Mouse (Mus musculus) heart, embryonic 16.5 days (tissue): ENCODE results near the gene Traf2. TPM values are rescaled to one million over a fixed set of nuclear protein-coding genes. Genes with fewer than 3 reads are reported as not detected.

Experiments used
- ATAC-seq: fragments of 200-750 bp; cut with Nextera tagmentation; replicated peaks from 2 replicates; pipeline ENCODE4 v1.8.0; 2017; ENCODE audit warnings: moderate number of reproducible peaks; ENCODE audit not compliant: insufficient read depth, low FRiP score; ENCODE audit errors: extremely low read depth
- H3K27ac ChIP-seq: fragments of 300-500 bp; sonication (generic); 2 replicates; pipeline ENCODE4 v1.5.1; 2014; ENCODE audit warnings: mild to moderate bottlenecking, low read length, control low read depth, moderate library complexity
- H3K27me3 ChIP-seq: fragments of 300-500 bp; sonication (generic); 2 replicates; pipeline ENCODE4 v1.6.1; 2014; ENCODE audit warnings: low read length, mixed read lengths; ENCODE audit not compliant: control insufficient read depth, insufficient read depth
- H3K36me3 ChIP-seq: fragments of 300-500 bp; sonication (generic); 2 replicates; pipeline ENCODE4 v1.6.1; 2014; ENCODE audit not compliant: control insufficient read depth, insufficient read depth
- H3K4me1 ChIP-seq: fragments of 300-500 bp; sonication (generic); 2 replicates; pipeline ENCODE4 v1.6.1; 2014; ENCODE audit warnings: low read length, mixed read lengths; ENCODE audit not compliant: control insufficient read depth, insufficient read depth
- H3K4me2 ChIP-seq: fragments of 300-500 bp; sonication (generic); 2 replicates; pipeline ENCODE4 v1.6.1; 2014; ENCODE audit warnings: low read depth, mild to moderate bottlenecking, control low read depth, low read length
- H3K4me3 ChIP-seq: fragments of 300-500 bp; sonication (generic); 2 replicates; pipeline ENCODE4 v1.5.1; 2014; ENCODE audit warnings: mild to moderate bottlenecking, control low read depth, low read length
- H3K9ac ChIP-seq: fragments of 300-500 bp; sonication (generic); 2 replicates; pipeline ENCODE4 v1.6.1; 2014; ENCODE audit warnings: low read length, control low read depth
- H3K9me3 ChIP-seq: fragments of 300-500 bp; sonication (generic); replicated peaks from 2 replicates; pipeline ENCODE4 v1.6.1; 2016; ENCODE audit warnings: low read length; ENCODE audit not compliant: control insufficient read depth
- WGBS: fragments of 180-500 bp; shearing (Covaris S2); extraction: QIAGEN DNeasy Blood & Tissue Kit; methylation state at CpG from one replicate; pipeline ENCODE4 v1.1.7; 2014; 5-methylcytosine and 5-hydroxymethylcytosine counted together
- polyA plus RNA-seq: library from polyadenylated mRNA; unstranded; fragments of >200 nt; fragmentation: Nextera tagmentation; extraction: Ambion mirVana; gene quantifications from 2 replicates; pipeline ENCODE4 v1.2.1, GENCODE M21; 2015

The Traf2 gene
- polyA plus RNA-seq, 1 experiment from 2014 or later: 27.3 TPM

- WGBS: 70% methylated on average over 5 of the region's 5 CpGs
- Histone ChIP-seq H3K4me2 (no peak overlapping the region), H3K9me3 (no peaks in the 10 kb centered on the region), H3K36me3 (no peaks in the 10 kb centered on the region), H3K27ac (no peak overlapping the region), H3K4me1 (no peaks in the 10 kb centered on the region), H3K4me3 (no peak overlapping the region), H3K27me3 (peaks cover 2% of the 10 kb centered on the region; the same call in 1 of the 2 replicates), H3K9ac (no peak overlapping the region)
- ATAC-seq: no peak
These were observed 53.8 kb downstream of the Traf2 start for GRCm38 (mm10) chr2:25492988-25493387.

GRCm38 (mm10) chr2:25488671-25489068 lies 58.1 kb downstream of the Traf2 start:
- no peak for ATAC-seq
- H3K4me3 ChIP-seq: no peak overlapping the region
- no peak overlapping the region for H3K9ac ChIP-seq
- no peak overlapping the region for H3K27ac ChIP-seq
- H3K4me1 ChIP-seq: no peaks in the 10 kb centered on the region
- no peak overlapping the region for H3K4me2 ChIP-seq
- 61% methylated on average over 7 of the region's 7 CpGs for WGBS
- H3K36me3 ChIP-seq: no peaks in the 10 kb centered on the region
- H3K27me3 ChIP-seq: peaks cover 2% of the 10 kb centered on the region; the same call in 1 of the 2 replicates
- no peaks in the 10 kb centered on the region for H3K9me3 ChIP-seq

DNA sequence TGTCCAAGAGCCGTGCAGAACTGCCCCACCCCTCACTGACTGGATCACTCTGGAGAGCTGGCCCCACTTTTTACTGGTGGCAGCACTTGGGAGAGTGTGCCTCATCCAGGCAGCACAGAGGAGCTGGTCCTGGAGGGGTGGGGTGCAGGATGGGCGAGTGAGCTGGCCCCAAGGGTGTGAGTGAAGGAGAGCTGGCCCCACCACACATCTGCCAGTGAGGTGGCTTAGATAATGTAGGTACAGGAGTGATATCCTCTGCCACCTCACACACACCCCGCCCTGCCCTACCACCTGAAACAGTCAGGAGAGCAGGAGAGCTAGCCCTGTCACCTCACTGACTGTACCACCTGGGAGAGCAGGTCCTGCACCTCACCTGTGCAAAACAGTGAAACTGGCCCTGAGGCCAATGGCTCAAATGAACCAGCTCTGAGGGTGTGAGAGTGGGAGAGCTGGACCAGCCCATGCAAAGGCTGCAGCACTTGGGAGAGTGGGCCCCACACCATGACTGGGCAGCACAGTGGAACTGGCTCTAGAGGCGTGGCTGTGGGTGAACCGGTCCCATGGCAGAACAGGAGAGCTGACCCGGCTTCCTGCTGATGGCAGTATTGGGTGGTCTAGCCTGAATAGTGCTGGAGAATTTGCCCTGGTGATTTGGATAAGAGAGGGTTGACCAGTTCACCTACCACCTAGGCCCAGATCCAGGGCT lies 58.6 kb downstream of the Traf2 start:
- Histone ChIP-seq H3K36me3 (no peaks in the 10 kb centered on the region), H3K9me3 (no peaks in the 10 kb centered on the region), H3K4me1 (no peaks in the 10 kb centered on the region), H3K9ac (no peak overlapping the region), H3K27ac (no peak overlapping the region), H3K4me2 (no peak overlapping the region), H3K27me3 (peaks cover 2% of the 10 kb centered on the region; the same call in 1 of the 2 replicates), H3K4me3 (no peak overlapping the region)
- no peak for ATAC-seq
- 67% methylated on average over 6 of the region's 6 CpGs for WGBS

GRCm38 (mm10) chr2:25484901-25485647 lies 61.7 kb downstream of the Traf2 start:
- Histone ChIP-seq H3K36me3 (no peaks in the 10 kb centered on the region), H3K4me1 (no peaks in the 10 kb centered on the region), H3K9me3 (no peaks in the 10 kb centered on the region), H3K27ac (no peak overlapping the region), H3K4me3 (no peak overlapping the region), H3K27me3 (peaks cover 5% of the 10 kb centered on the region; the same call in 1 of the 2 replicates), H3K4me2 (no peak overlapping the region), H3K9ac (no peak overlapping the region)
- 58% methylated on average over 11 of the region's 11 CpGs for WGBS
- no peak for ATAC-seq

GRCm38 (mm10) chr2:25482969-25483368 lies 63.8 kb downstream of the Traf2 start:
- Histone ChIP-seq H3K36me3 (no peaks in the 10 kb centered on the region), H3K27ac (no peak overlapping the region), H3K27me3 (0 out of 2 replicates have a peak, but pooled peaks cover 2% of the 10 kb centered on the region), H3K4me2 (no peak overlapping the region), H3K4me3 (no peak overlapping the region), H3K4me1 (no peaks in the 10 kb centered on the region), H3K9ac (no peak overlapping the region), H3K9me3 (no peaks in the 10 kb centered on the region)
- ATAC-seq: no peak
- WGBS: 18% methylated on average over 7 of the region's 7 CpGs

DNA sequence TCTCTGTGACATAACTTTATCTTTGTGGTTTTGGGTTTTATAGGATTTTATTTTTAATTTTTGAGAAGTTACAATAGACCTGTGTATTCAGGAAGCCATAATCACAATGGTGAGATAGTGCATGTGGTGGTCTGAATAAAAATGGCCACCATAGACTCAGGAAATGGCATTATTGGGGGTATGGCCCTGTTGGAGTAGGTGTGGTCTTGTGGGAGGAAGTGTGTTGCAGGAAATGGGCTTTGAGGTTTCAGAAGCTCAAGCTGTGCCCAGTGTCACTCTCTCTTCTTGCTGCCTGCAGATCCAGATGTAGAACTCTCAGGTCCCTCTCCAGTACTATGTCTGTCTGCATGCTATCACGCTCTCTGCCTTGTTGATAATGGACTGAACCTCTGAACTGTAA lies 66.2 kb downstream of the Traf2 start:
- 0 out of 2 replicates have a peak, but pooled peaks cover 2% of the 10 kb centered on the region for H3K27me3 ChIP-seq
- no peak overlapping the region for H3K9ac ChIP-seq
- H3K4me1 ChIP-seq: no peaks in the 10 kb centered on the region
- WGBS: 86% methylated on average over 1 of the region's 1 CpGs
- no peak overlapping the region for H3K27ac ChIP-seq
- no peak overlapping the region for H3K4me2 ChIP-seq
- H3K4me3 ChIP-seq: no peak overlapping the region
- no peaks in the 10 kb centered on the region for H3K9me3 ChIP-seq
- H3K36me3 ChIP-seq: no peaks in the 10 kb centered on the region
- ATAC-seq: no peak

DNA sequence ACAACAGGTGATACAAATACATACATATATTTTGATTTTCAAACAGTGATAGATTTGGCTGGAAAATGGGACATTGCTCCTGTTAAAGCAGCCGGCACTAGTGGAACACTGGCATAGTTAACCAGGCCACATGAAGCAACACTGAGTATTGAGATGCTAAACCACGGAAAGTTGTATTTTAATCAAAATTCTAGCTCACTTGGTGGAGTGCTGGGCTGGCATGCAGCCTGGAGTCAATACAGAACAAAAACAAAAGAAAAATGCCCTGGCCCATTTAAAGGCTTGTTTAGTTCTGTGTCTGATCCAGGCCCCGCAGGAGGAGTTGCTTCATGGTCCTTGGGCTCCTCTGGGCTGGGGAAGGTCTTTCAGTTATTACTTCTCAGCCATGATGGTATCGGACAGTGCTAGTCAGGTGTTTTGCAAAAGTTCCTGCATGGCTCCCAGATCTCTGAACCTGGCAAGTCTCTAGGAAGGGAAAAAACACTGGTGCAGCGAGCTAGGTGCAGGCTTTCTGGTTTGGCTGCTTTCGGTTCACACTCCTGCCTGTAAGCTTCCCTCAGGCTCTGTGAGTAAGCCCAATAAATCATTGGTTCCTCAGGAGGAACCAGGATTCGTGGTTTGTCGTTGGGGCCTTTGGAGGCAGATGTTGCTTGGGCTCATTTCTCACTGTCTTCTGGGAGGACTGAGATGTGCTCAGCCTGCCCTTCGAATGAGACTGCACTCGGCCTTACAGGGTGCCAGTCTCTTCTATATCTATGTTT lies 67.0 kb downstream of the Traf2 start:
- Histone ChIP-seq H3K9me3 (no peaks in the 10 kb centered on the region), H3K4me1 (no peaks in the 10 kb centered on the region), H3K36me3 (no peaks in the 10 kb centered on the region), H3K4me2 (no peak overlapping the region), H3K9ac (no peak overlapping the region), H3K4me3 (no peak overlapping the region), H3K27ac (no peak overlapping the region), H3K27me3 (0 out of 2 replicates have a peak, but pooled peaks cover 2% of the 10 kb centered on the region)
- no peak for ATAC-seq
- WGBS: 64% methylated on average over 10 of the region's 10 CpGs

DNA sequence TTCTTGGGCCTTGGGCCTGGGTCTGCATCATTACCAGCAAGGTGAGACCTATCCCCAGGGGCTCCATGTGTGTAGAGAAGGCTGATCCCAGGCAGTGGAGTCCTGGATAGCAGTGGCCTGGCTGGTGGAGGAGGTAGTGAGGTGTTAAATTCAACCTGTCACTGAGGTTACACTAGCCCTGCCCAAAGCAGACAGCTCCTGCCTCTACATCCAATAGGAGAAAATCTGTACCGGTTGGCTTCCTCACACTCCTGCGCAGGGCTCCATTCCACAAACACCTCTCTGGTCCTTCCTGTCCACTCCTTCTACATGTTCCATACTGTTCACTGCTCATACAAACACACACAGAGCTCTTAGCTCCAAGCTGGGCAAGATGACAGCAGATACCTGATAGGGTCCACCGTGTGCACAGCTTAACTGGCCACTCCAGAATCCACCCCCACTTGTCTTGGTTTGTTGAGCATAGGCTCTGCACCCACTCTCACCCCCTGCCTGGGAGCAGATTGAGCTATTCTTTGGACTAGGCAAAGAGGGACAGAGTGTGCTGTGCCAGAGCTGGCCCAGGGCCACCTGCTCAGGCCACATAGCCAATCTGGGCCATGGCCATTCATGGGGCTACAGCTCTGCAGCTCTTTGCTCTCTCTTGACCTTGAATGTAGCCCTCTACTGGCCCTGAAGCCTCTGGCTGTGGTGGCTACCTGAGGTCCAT lies 68.6 kb downstream of the Traf2 start:
- Histone ChIP-seq H3K9ac (no peak overlapping the region), H3K27ac (no peak overlapping the region), H3K4me1 (no peaks in the 10 kb centered on the region), H3K36me3 (no peaks in the 10 kb centered on the region), H3K27me3 (0 out of 2 replicates have a peak, but pooled peaks cover 2% of the 10 kb centered on the region), H3K4me2 (no peak overlapping the region), H3K4me3 (no peak overlapping the region), H3K9me3 (no peaks in the 10 kb centered on the region)
- 77% methylated on average over 3 of the region's 3 CpGs for WGBS
- ATAC-seq: no peak
